Mouse (Mus musculus) forebrain, embryonic 12.5 days (tissue): ENCODE measurements at regions not wholly inside any gene's neighbourhood (a gene's known extent, or its start where the extent isn't known, plus 50 kb on each side); places are given as distances from the start of the nearest gene placed in this dataset.
A peak's percentile ranks its signal among the peaks of the same experiment; 100 is the strongest.

Experiments
- ATAC-seq: fragments of 200-750 bp; cut with Nextera tagmentation; 2 replicates; pipeline ENCODE4 v1.8.0; 2017; ENCODE audit warnings: moderate TSS enrichment; ENCODE audit not compliant: low FRiP score
- H3K27ac ChIP-seq: fragments of 300-500 bp; sonication (generic); 2 replicates; pipeline ENCODE4 v1.5.1; 2016; ENCODE audit warnings: mild to moderate bottlenecking
- H3K27me3 ChIP-seq: fragments of 300-500 bp; sonication (generic); 2 replicates; pipeline ENCODE4 v1.6.1; 2016; ENCODE audit warnings: mild to moderate bottlenecking
- H3K36me3 ChIP-seq: fragments of 300-500 bp; sonication (generic); replicated peaks from 2 replicates; pipeline ENCODE4 v1.6.1; 2016; ENCODE audit warnings: mild to moderate bottlenecking
- H3K4me1 ChIP-seq: fragments of 300-500 bp; sonication (generic); 2 replicates; pipeline ENCODE4 v1.6.1; 2016
- H3K4me2 ChIP-seq: fragments of 300-500 bp; sonication (generic); 2 replicates; pipeline ENCODE4 v1.6.1; 2016; ENCODE audit warnings: mild to moderate bottlenecking, moderate library complexity
- H3K4me3 ChIP-seq: fragments of 300-500 bp; sonication (generic); replicated peaks from 2 replicates; pipeline ENCODE4 v1.5.1; 2016; ENCODE audit warnings: mild to moderate bottlenecking
- H3K9ac ChIP-seq: fragments of 300-500 bp; sonication (generic); 2 replicates; pipeline ENCODE4 v1.6.1; 2016; ENCODE audit warnings: mild to moderate bottlenecking
- H3K9me3 ChIP-seq: fragments of 300-500 bp; sonication (generic); 2 replicates; pipeline ENCODE4 v1.6.1; 2016
- WGBS: fragments of 180-500 bp; shearing (Covaris S2); methylation state at CpG from one replicate; pipeline ENCODE4 v1.1.7; 2016; 5-methylcytosine and 5-hydroxymethylcytosine counted together

GRCm38 (mm10) chr1:23645093-23645492 lies 116.5 kb upstream of the B3gat2 start:
- ATAC-seq, result no peak
- Histone ChIP-seq H3K4me2 (no peak overlapping the region), H3K9me3 (no peaks in the 10 kb centered on the region), H3K4me1 (no peaks in the 10 kb centered on the region), H3K4me3 (no peak overlapping the region), H3K27ac (no peak overlapping the region), H3K27me3 (no peaks in the 10 kb centered on the region), H3K9ac (no peak overlapping the region), H3K36me3 (no peaks in the 10 kb centered on the region)
- 85% methylated on average over 2 of the region's 2 CpGs for WGBS

- no peak overlapping the region for H3K27ac ChIP-seq
- H3K4me3 ChIP-seq, result no peak overlapping the region
- WGBS, result 69% methylated on average over 7 of the region's 7 CpGs
- H3K4me2 ChIP-seq, result no peak overlapping the region
- H3K9ac ChIP-seq, result no peak overlapping the region
- H3K36me3 ChIP-seq, result no peaks in the 10 kb centered on the region
- 0 out of 2 replicates have a peak, but pooled peaks have one; percentile 36 for ATAC-seq
- no peaks in the 10 kb centered on the region for H3K9me3 ChIP-seq
- H3K27me3 ChIP-seq, result no peaks in the 10 kb centered on the region
- no peaks in the 10 kb centered on the region for H3K4me1 ChIP-seq
Measured at GRCm38 (mm10) chr1:23648875-23649506, 112.6 kb upstream of the B3gat2 start.

- Histone ChIP-seq H3K27ac (no peak overlapping the region), H3K9me3 (no peaks in the 10 kb centered on the region), H3K36me3 (no peaks in the 10 kb centered on the region), H3K4me2 (no peak overlapping the region), H3K9ac (no peak overlapping the region), H3K27me3 (no peaks in the 10 kb centered on the region), H3K4me3 (no peak overlapping the region), H3K4me1 (no peaks in the 10 kb centered on the region)
- ATAC-seq, result no peak
- WGBS, result 65% methylated on average over 4 of the region's 4 CpGs
Measured at GRCm38 (mm10) chr1:23649886-23650285, 111.7 kb upstream of the B3gat2 start.

GRCm38 (mm10) chr1:23653628-23654027 lies 107.9 kb upstream of the B3gat2 start:
- H3K4me3 ChIP-seq, result no peak overlapping the region
- no peak for ATAC-seq
- 0 out of 2 replicates have a peak, but pooled peaks cover 6% of the 10 kb centered on the region for H3K4me1 ChIP-seq
- H3K9me3 ChIP-seq, result no peaks in the 10 kb centered on the region
- no peak overlapping the region for H3K9ac ChIP-seq
- no peak overlapping the region for H3K27ac ChIP-seq
- H3K36me3 ChIP-seq, result no peaks in the 10 kb centered on the region
- 94% methylated on average over 4 of the region's 4 CpGs for WGBS
- H3K4me2 ChIP-seq, result no peak overlapping the region
- no peaks in the 10 kb centered on the region for H3K27me3 ChIP-seq

- no peaks in the 10 kb centered on the region for H3K36me3 ChIP-seq
- 100% methylated on average over 1 of the region's 1 CpGs for WGBS
- no peak overlapping the region for H3K4me2 ChIP-seq
- H3K9ac ChIP-seq, result no peak overlapping the region
- H3K9me3 ChIP-seq, result no peaks in the 10 kb centered on the region
- no peak for ATAC-seq
- no peaks in the 10 kb centered on the region for H3K27me3 ChIP-seq
- H3K4me3 ChIP-seq, result no peak overlapping the region
- H3K4me1 ChIP-seq, result 0 out of 2 replicates have a peak, but pooled peaks cover 6% of the 10 kb centered on the region
- H3K27ac ChIP-seq, result no peak overlapping the region
Measured at GRCm38 (mm10) chr1:23655768-23656167, 105.8 kb upstream of the B3gat2 start.

GRCm38 (mm10) chr1:23656302-23656701 lies 105.3 kb upstream of the B3gat2 start:
- Histone ChIP-seq H3K27me3 (no peaks in the 10 kb centered on the region), H3K9me3 (no peaks in the 10 kb centered on the region), H3K4me1 (0 out of 2 replicates have a peak, but pooled peaks cover 6% of the 10 kb centered on the region), H3K27ac (no peak overlapping the region), H3K9ac (no peak overlapping the region), H3K36me3 (no peaks in the 10 kb centered on the region), H3K4me2 (peak overlapping the region; percentile 22; the same call in 1 of the 2 replicates), H3K4me3 (no peak overlapping the region)
- WGBS, result 39% methylated on average over 12 of the region's 12 CpGs
- no peak for ATAC-seq

- H3K27ac ChIP-seq, result no peak overlapping the region
- 74% methylated on average over 8 of the region's 8 CpGs for WGBS
Measured at GRCm38 (mm10) chr1:23656718-23657117, 104.8 kb upstream of the B3gat2 start.

GRCm38 (mm10) chr1:23670514-23670913 lies 91.0 kb upstream of the B3gat2 start:
- ATAC-seq, result no peak
- H3K9ac ChIP-seq, result no peak overlapping the region
- no peak overlapping the region for H3K4me3 ChIP-seq
- no peaks in the 10 kb centered on the region for H3K36me3 ChIP-seq
- no peaks in the 10 kb centered on the region for H3K27me3 ChIP-seq
- no peaks in the 10 kb centered on the region for H3K4me1 ChIP-seq
- no peak overlapping the region for H3K27ac ChIP-seq
- 73% methylated on average over 4 of the region's 4 CpGs for WGBS
- H3K4me2 ChIP-seq, result no peak overlapping the region
- no peaks in the 10 kb centered on the region for H3K9me3 ChIP-seq

More at GRCm38 (mm10) chr1:23656718-23657117, 104.8 kb upstream of the B3gat2 start:
- Histone ChIP-seq H3K4me2 (no peak overlapping the region), H3K4me3 (no peak overlapping the region), H3K36me3 (no peaks in the 10 kb centered on the region), H3K27me3 (no peaks in the 10 kb centered on the region), H3K9ac (no peak overlapping the region), H3K9me3 (no peaks in the 10 kb centered on the region), H3K4me1 (0 out of 2 replicates have a peak, but pooled peaks cover 6% of the 10 kb centered on the region)
- no peak for ATAC-seq

GRCm38 (mm10) chr1:23674357-23674756 lies 87.2 kb upstream of the B3gat2 start:
- no peaks in the 10 kb centered on the region for H3K27me3 ChIP-seq
- no peaks in the 10 kb centered on the region for H3K36me3 ChIP-seq
- H3K4me1 ChIP-seq, result no peaks in the 10 kb centered on the region
- no peaks in the 10 kb centered on the region for H3K9me3 ChIP-seq
- no peak for ATAC-seq
- H3K4me3 ChIP-seq, result no peak overlapping the region
- H3K27ac ChIP-seq, result no peak overlapping the region
- WGBS, result 92% methylated on average over 6 of the region's 6 CpGs
- H3K9ac ChIP-seq, result no peak overlapping the region
- H3K4me2 ChIP-seq, result no peak overlapping the region

- Histone ChIP-seq H3K4me3 (no peak overlapping the region), H3K27ac (no peak overlapping the region), H3K4me2 (no peak overlapping the region), H3K27me3 (no peaks in the 10 kb centered on the region), H3K36me3 (no peaks in the 10 kb centered on the region), H3K9ac (no peak overlapping the region), H3K9me3 (no peaks in the 10 kb centered on the region), H3K4me1 (no peaks in the 10 kb centered on the region)
- WGBS, result 73% methylated on average over 2 of the region's 2 CpGs
- ATAC-seq, result no peak
Measured at GRCm38 (mm10) chr1:23676301-23676700, 85.3 kb upstream of the B3gat2 start.

- Histone ChIP-seq H3K9me3 (no peaks in the 10 kb centered on the region), H3K27me3 (no peaks in the 10 kb centered on the region), H3K4me3 (no peak overlapping the region), H3K27ac (no peak overlapping the region), H3K4me2 (no peak overlapping the region), H3K4me1 (no peaks in the 10 kb centered on the region), H3K36me3 (no peaks in the 10 kb centered on the region), H3K9ac (no peak overlapping the region)
- no peak for ATAC-seq
- WGBS, result 62% methylated on average over 7 of the region's 7 CpGs
Measured at GRCm38 (mm10) chr1:23689398-23689797, 72.2 kb upstream of the B3gat2 start.

- ATAC-seq, result peak; percentile 91
- H3K36me3 ChIP-seq, result no peaks in the 10 kb centered on the region
- H3K27me3 ChIP-seq, result no peaks in the 10 kb centered on the region
- H3K4me3 ChIP-seq, result no peak overlapping the region
- H3K9ac ChIP-seq, result no peak overlapping the region
- no peaks in the 10 kb centered on the region for H3K4me1 ChIP-seq
- 22% methylated on average over 6 of the region's 6 CpGs for WGBS
- H3K4me2 ChIP-seq, result no peak overlapping the region
- H3K27ac ChIP-seq, result no peak overlapping the region
- no peaks in the 10 kb centered on the region for H3K9me3 ChIP-seq
Measured at GRCm38 (mm10) chr1:23705489-23705888, 56.1 kb upstream of the B3gat2 start.

GRCm38 (mm10) chr1:23706450-23706849 lies 55.1 kb upstream of the B3gat2 start:
- H3K27me3 ChIP-seq, result no peaks in the 10 kb centered on the region
- 44% methylated on average over 4 of the region's 4 CpGs for WGBS
- H3K9ac ChIP-seq, result no peak overlapping the region
- H3K4me1 ChIP-seq, result no peaks in the 10 kb centered on the region
- no peak overlapping the region for H3K4me2 ChIP-seq
- no peaks in the 10 kb centered on the region for H3K9me3 ChIP-seq
- H3K4me3 ChIP-seq, result no peak overlapping the region
- no peak overlapping the region for H3K27ac ChIP-seq
- no peaks in the 10 kb centered on the region for H3K36me3 ChIP-seq
- ATAC-seq, result no peak
